8 mouse cellular contexts compared by ENCODE assay signal in the genomic region with DNA sequence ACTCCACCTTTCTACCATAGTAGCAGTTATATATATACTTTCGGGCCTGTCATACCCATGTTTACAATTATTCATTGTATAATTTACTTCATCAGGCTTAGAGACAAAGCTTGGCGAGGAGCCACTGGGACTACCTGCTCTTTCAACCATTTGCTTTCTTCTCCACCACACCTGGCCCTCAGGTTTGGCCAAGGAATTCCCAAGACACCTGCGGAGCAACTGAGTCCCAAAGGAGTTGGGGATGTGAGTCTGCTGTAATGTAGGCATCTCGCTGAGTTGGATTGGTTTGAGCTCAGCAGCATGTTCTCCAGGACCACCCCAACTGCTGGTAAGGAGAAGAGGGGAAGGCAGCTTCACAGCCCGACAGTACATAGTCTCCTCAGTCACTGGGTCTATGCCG. TPM values are rescaled to one million over a fixed set of nuclear protein-coding genes. Genes with fewer than 3 reads are reported as not detected.
DNase-seq lines count a peak whose midpoint lies in the region; ATAC-seq and TF ChIP-seq lines count a peak whose summit lies in the region.

A gene (plus strand): TSS at position 239 of the 400 bp plus-strand sequence.

- TF ChIP-seq CTCF in cerebellum, adult 2 months (IDR thresholded peaks at IDR 0.05; ENCODE audit: borderline replicate concordance, insufficient read depth, low read depth, low read length) = no peak
- TF ChIP-seq CTCF in G1E (IDR thresholded peaks at IDR 0.05; ENCODE audit: low read depth, low read length) = no peak
- no peak for TF ChIP-seq CTCF in forebrain, postnatal 0 days (IDR thresholded peaks at IDR 0.05; ENCODE audit: low read depth)

- no peak for DNase-seq in cerebellum, adult 2 months
- DNase-seq in cerebellum, adult 18-20 months = no peak
- no peak for DNase-seq in G1E (ENCODE audit: low spot score)
- DNase-seq in forebrain, postnatal 0 days = no peak
- no peak for DNase-seq in spleen, postnatal 36 days (ENCODE audit: low spot score in 2 of 2)
- DNase-seq in thymus, postnatal 14 days = no peak

- WGBS in cerebellum, adult 2 months = 93% methylated on average over 6 of the region's 6 CpGs
- 89% methylated on average over 6 of the region's 6 CpGs for WGBS in forebrain, postnatal 0 days
- WGBS in hindbrain, embryonic 13.5 days = 91% methylated on average over 6 of the region's 6 CpGs
- 63% methylated on average over 6 of the region's 6 CpGs for WGBS in liver, embryonic 15.5 days (ENCODE audit: insufficient replicate concordance)

- no peak for ATAC-seq in G1E (ENCODE audit: extremely low read depth, insufficient number of reproducible peaks, low FRiP score, poor library complexity, severe bottlenecking)
- no peak for ATAC-seq in forebrain, postnatal 0 days
- ATAC-seq in hindbrain, embryonic 13.5 days (ENCODE audit: low FRiP score) = no peak
- ATAC-seq in liver, embryonic 15.5 days (ENCODE audit: insufficient read depth) = no peak

- no peak within 1 kb of the TSS for H3K27ac ChIP-seq in cerebellum, adult 2 months (ENCODE audit: insufficient read depth, low read length)
- no peak within 1 kb of the TSS for H3K27ac ChIP-seq in forebrain, postnatal 0 days (ENCODE audit: low read depth, low read length)
- H3K27ac ChIP-seq in hindbrain, embryonic 13.5 days = no peak within 1 kb of the TSS
- H3K27ac ChIP-seq in liver, embryonic 15.5 days (replicated peaks) = no peak within 1 kb of the TSS

- H3K4me1 ChIP-seq in cerebellum, adult 2 months (ENCODE audit: control insufficient read depth, insufficient read depth, low read length) = peaks cover 14% of the 10 kb centered on the region; the same call in 1 of the 2 replicates
- H3K4me1 ChIP-seq in G1E (ENCODE audit: insufficient read depth, low read depth, low read length) = peaks cover 23% of the 10 kb centered on the region
- H3K4me1 ChIP-seq in forebrain, postnatal 0 days (ENCODE audit: insufficient read depth) = peaks cover 8% of the 10 kb centered on the region; the same call in 1 of the 2 replicates
- peaks cover 19% of the 10 kb centered on the region for H3K4me1 ChIP-seq in hindbrain, embryonic 13.5 days (replicated peaks)
- H3K4me1 ChIP-seq in liver, embryonic 15.5 days (replicated peaks) = peaks cover 29% of the 10 kb centered on the region

- H3K4me3 ChIP-seq in cerebellum, adult 2 months (replicated peaks; ENCODE audit: insufficient read depth, low read depth, low read length) = peak within 1 kb of the TSS; percentile 89
- H3K4me3 ChIP-seq in G1E (ENCODE audit: low read depth, low read length) = peak within 1 kb of the TSS; percentile 96
- peak within 1 kb of the TSS; percentile 86 for H3K4me3 ChIP-seq in forebrain, postnatal 0 days (ENCODE audit: low read depth, low read length)
- peak within 1 kb of the TSS; percentile 99 for H3K4me3 ChIP-seq in hindbrain, embryonic 13.5 days
- H3K4me3 ChIP-seq in liver, embryonic 15.5 days (replicated peaks) = peak within 1 kb of the TSS; percentile 96

- H3K27me3 ChIP-seq in cerebellum, adult 2 months (ENCODE audit: control insufficient read depth, insufficient read depth, low read length) = no peaks in the 10 kb centered on the region
- no peaks in the 10 kb centered on the region for H3K27me3 ChIP-seq in G1E (ENCODE audit: insufficient read depth, low read length)
- no peaks in the 10 kb centered on the region for H3K27me3 ChIP-seq in forebrain, postnatal 0 days (ENCODE audit: insufficient read depth, low read length)
- H3K27me3 ChIP-seq in hindbrain, embryonic 13.5 days = no peaks in the 10 kb centered on the region
- H3K27me3 ChIP-seq in liver, embryonic 15.5 days = no peaks in the 10 kb centered on the region

- no peaks in the 10 kb centered on the region for H3K9me3 ChIP-seq in G1E (replicated peaks)
- H3K9me3 ChIP-seq in forebrain, postnatal 0 days (ENCODE audit: low read length) = no peaks in the 10 kb centered on the region
- no peaks in the 10 kb centered on the region for H3K9me3 ChIP-seq in hindbrain, embryonic 13.5 days
- no peaks in the 10 kb centered on the region for H3K9me3 ChIP-seq in liver, embryonic 15.5 days (replicated peaks)

- H3K4me2 ChIP-seq in forebrain, postnatal 0 days (ENCODE audit: low read depth) = peak within 1 kb of the TSS; percentile 56
- peak within 1 kb of the TSS; percentile 77 for H3K4me2 ChIP-seq in hindbrain, embryonic 13.5 days
- H3K4me2 ChIP-seq in liver, embryonic 15.5 days = peak within 1 kb of the TSS; percentile 72

- H3K9ac ChIP-seq in forebrain, postnatal 0 days = no peak within 1 kb of the TSS
- H3K9ac ChIP-seq in hindbrain, embryonic 13.5 days = peak within 1 kb of the TSS; percentile 94; the same call in 1 of the 2 replicates
- H3K9ac ChIP-seq in liver, embryonic 15.5 days = peak within 1 kb of the TSS; percentile 79; the same call in 1 of the 2 replicates

- H3K36me3 ChIP-seq in G1E (replicated peaks) = peaks cover 15% of the 10 kb centered on the region
- H3K36me3 ChIP-seq in forebrain, postnatal 0 days (ENCODE audit: insufficient read depth) = peaks cover 4% of the 10 kb centered on the region; the same call in 1 of the 2 replicates
- H3K36me3 ChIP-seq in hindbrain, embryonic 13.5 days = 0 out of 2 replicates have a peak, but pooled peaks cover under 1% of the 10 kb centered on the region
- H3K36me3 ChIP-seq in liver, embryonic 15.5 days (replicated peaks) = 0 out of 2 replicates have a peak, but pooled peaks cover 8% of the 10 kb centered on the region

- TF ChIP-seq POLR2A in cerebellum, adult 2 months (IDR thresholded peaks at IDR 0.05; ENCODE audit: borderline replicate concordance, insufficient read depth, low read length) = no peak

RNA-seq across cellular contexts. Expression of the gene that starts here (rescaled TPM):
- 96.3 and 101 TPM in 2 replicates for polyA plus RNA-seq in cerebellum, adult 2 months (2012; rRNA removed)
- 49.5 and 60.9 TPM in 2 replicates for total RNA-seq in G1E (2014; fragmentation: Nextera tagmentation)
- total RNA-seq in G1E (2017) = 94.7 and 102 TPM in 2 replicates
- polyA plus RNA-seq in G1E (2012) = 41.3 and 66.1 TPM in 2 replicates
- total RNA-seq in forebrain, postnatal 0 days (2014; rRNA removed) = 124 and 145 TPM in 2 replicates
- polyA plus RNA-seq in forebrain, postnatal 0 days (2015; fragmentation: Nextera tagmentation; extraction: Ambion mirVana) = 152 and 176 TPM in 2 replicates
- 118 and 121 TPM in 2 replicates for polyA plus RNA-seq in hindbrain, embryonic 13.5 days (2015; fragmentation: Nextera tagmentation; extraction: Ambion mirVana)
- polyA plus RNA-seq in liver, embryonic 15.5 days (2015; fragmentation: Nextera tagmentation; extraction: Ambion mirVana) = 46.5 and 50.3 TPM in 2 replicates
